Comparison of ENCODE assay signal across 10 mouse cellular contexts in genomic region chr13:92427351-92427855, GRCm38 (mm10). TPM values are rescaled to one million over a fixed set of nuclear protein-coding genes. Genes with fewer than 3 reads are reported as not detected.
DNase-seq lines count a peak whose midpoint lies in the region; ATAC-seq lines count a peak whose summit lies in the region.
"Had no signal": no experiment of that assay in that cellular context is flagged by ENCODE, and none has a peak within 500 bp of the region (broad histone marks: within the 10 kb centered on the region; RNA-seq: fewer than 3 reads in every experiment).

No protein-coding gene starts in this region.

- H3K36me3 ChIP-seq in limb, embryonic 11.5 days (ENCODE audit: control insufficient read depth, insufficient read depth, low read length) = no peaks in the 10 kb centered on the region
- H3K36me3 ChIP-seq in limb, embryonic 10.5 days = no peaks in the 10 kb centered on the region
- H3K36me3 ChIP-seq in forebrain, embryonic 16.5 days (ENCODE audit: control insufficient read depth, insufficient read depth) = no peaks in the 10 kb centered on the region
- no peaks in the 10 kb centered on the region for H3K36me3 ChIP-seq in midbrain, embryonic 16.5 days (ENCODE audit: control insufficient read depth, insufficient read depth, low read length)
- H3K36me3 ChIP-seq: embryonic facial prominence, embryonic 15.5 days had no signal

- 0 out of 2 replicates have a peak, but pooled peaks cover 8% of the 10 kb centered on the region for H3K4me1 ChIP-seq in limb, embryonic 11.5 days (ENCODE audit: control insufficient read depth, insufficient read depth, low read length)
- H3K4me1 ChIP-seq in limb, embryonic 10.5 days = peaks cover 15% of the 10 kb centered on the region
- peaks cover 13% of the 10 kb centered on the region for H3K4me1 ChIP-seq in forebrain, embryonic 16.5 days (replicated peaks; ENCODE audit: control insufficient read depth, insufficient read depth, low read length)
- peaks cover 4% of the 10 kb centered on the region for H3K4me1 ChIP-seq in midbrain, embryonic 16.5 days (ENCODE audit: control insufficient read depth, insufficient read depth, low read length)

- H3K4me2 ChIP-seq in limb, embryonic 11.5 days (ENCODE audit: low read depth, severe bottlenecking) = peak overlapping the region; percentile 99; the same call in 1 of the 2 replicates
- H3K4me2 ChIP-seq in forebrain, embryonic 16.5 days (ENCODE audit: low read length) = peak overlapping the region; percentile 92
- H3K4me2 ChIP-seq in midbrain, embryonic 16.5 days (ENCODE audit: low read length) = peak overlapping the region; percentile 95

- no peak overlapping the region for H3K27ac ChIP-seq in limb, embryonic 11.5 days (replicated peaks; ENCODE audit: low read depth, low read length)
- no peak overlapping the region for H3K27ac ChIP-seq in limb, embryonic 10.5 days
- no peak overlapping the region for H3K27ac ChIP-seq in forebrain, embryonic 16.5 days (ENCODE audit: low read length)
- no peak overlapping the region for H3K27ac ChIP-seq in midbrain, embryonic 16.5 days (ENCODE audit: low read length)
- H3K27ac ChIP-seq: embryonic facial prominence, embryonic 15.5 days; kidney, postnatal 0 days had no signal

- 46% methylated on average over 4 of the region's 4 CpGs for WGBS in limb, embryonic 11.5 days
- WGBS in limb, embryonic 10.5 days = 43% methylated on average over 4 of the region's 4 CpGs
- WGBS in forebrain, embryonic 16.5 days = 59% methylated on average over 4 of the region's 4 CpGs
- WGBS in midbrain, embryonic 16.5 days = 45% methylated on average over 4 of the region's 4 CpGs

- H3K4me3 ChIP-seq in limb, embryonic 11.5 days (ENCODE audit: low read depth, low read length) = no peak overlapping the region
- H3K4me3 ChIP-seq in limb, embryonic 10.5 days = no peak overlapping the region
- no peak overlapping the region; the same call in 1 of the 2 replicates for H3K4me3 ChIP-seq in forebrain, embryonic 16.5 days (replicated peaks; ENCODE audit: low read length)
- H3K4me3 ChIP-seq in midbrain, embryonic 16.5 days (ENCODE audit: low read depth, low read length) = peak overlapping the region; percentile 78

- no peak for ATAC-seq in cerebellum, adult (ENCODE audit: insufficient number of reproducible peaks, low FRiP score, low TSS enrichment)
- ATAC-seq in limb, embryonic 11.5 days (ENCODE audit: insufficient number of reproducible peaks, low FRiP score, low TSS enrichment, low read depth) = no peak
- ATAC-seq in forebrain, embryonic 16.5 days = no peak
- no peak for ATAC-seq in midbrain, embryonic 16.5 days
- no peak for ATAC-seq in erythroid progenitor cell, adult 5-6 weeks (replicated peaks; ENCODE audit: low FRiP score, poor library complexity, severe bottlenecking)

- peaks cover 38% of the 10 kb centered on the region for H3K27me3 ChIP-seq in limb, embryonic 11.5 days (ENCODE audit: control insufficient read depth, insufficient read depth, low read length)
- H3K27me3 ChIP-seq in limb, embryonic 10.5 days (ENCODE audit: low read depth, poor library complexity, severe bottlenecking) = peaks cover 70% of the 10 kb centered on the region
- H3K27me3 ChIP-seq in forebrain, embryonic 16.5 days (replicated peaks; ENCODE audit: control insufficient read depth, insufficient read depth, low read length) = peaks cover 18% of the 10 kb centered on the region
- peaks cover 8% of the 10 kb centered on the region for H3K27me3 ChIP-seq in midbrain, embryonic 16.5 days (ENCODE audit: control insufficient read depth, insufficient read depth, low read depth, low read length)

- no peaks in the 10 kb centered on the region for H3K9me3 ChIP-seq in limb, embryonic 11.5 days (ENCODE audit: control insufficient read depth, low read length)
- no peaks in the 10 kb centered on the region for H3K9me3 ChIP-seq in limb, embryonic 10.5 days (replicated peaks)
- H3K9me3 ChIP-seq in forebrain, embryonic 16.5 days (ENCODE audit: control insufficient read depth, low read length) = no peaks in the 10 kb centered on the region
- H3K9me3 ChIP-seq in midbrain, embryonic 16.5 days (replicated peaks; ENCODE audit: control insufficient read depth, low read length, poor library complexity, severe bottlenecking) = no peaks in the 10 kb centered on the region
- H3K9me3 ChIP-seq: embryonic facial prominence, embryonic 15.5 days had no signal

- peak; percentile 13 for DNase-seq in cerebellum, adult 11 months
- no peak for DNase-seq in limb, embryonic 11.5 days (ENCODE audit: low spot score)
- DNase-seq in limb, embryonic 10.5 days (ENCODE audit: low spot score) = no peak
- DNase-seq in thymus, postnatal 0 days (ENCODE audit: low spot score) = no peak

- H3K9ac ChIP-seq in limb, embryonic 11.5 days (ENCODE audit: low read length) = no peak overlapping the region
- H3K9ac ChIP-seq in forebrain, embryonic 16.5 days (replicated peaks; ENCODE audit: low read depth, low read length) = no peak overlapping the region
- peak overlapping the region; percentile 80; the same call in 1 of the 2 replicates for H3K9ac ChIP-seq in midbrain, embryonic 16.5 days (ENCODE audit: low read depth, low read length)
- H3K9ac ChIP-seq: embryonic facial prominence, embryonic 15.5 days had no signal

RNA-seq across cellular contexts. Expression of gene Ankrd34b, which starts 1.7 kb away (rescaled TPM):
- 0.09 and 0.10 TPM in 2 replicates for polyA plus RNA-seq in limb, embryonic 11.5 days (2014; fragmentation: Nextera tagmentation; extraction: Ambion mirVana)
- polyA plus RNA-seq in limb, embryonic 10.5 days (2016; fragmentation: Nextera tagmentation; extraction: Ambion mirVana) = 0.05 TPM in 2 replicates
- 0.67 and 0.96 TPM in 2 replicates for polyA plus RNA-seq in forebrain, embryonic 16.5 days (2015; fragmentation: Nextera tagmentation; extraction: Ambion mirVana)
- polyA plus RNA-seq in midbrain, embryonic 16.5 days (2015; fragmentation: Nextera tagmentation; extraction: Ambion mirVana) = 3.6 and 3.8 TPM in 2 replicates
- polyA plus RNA-seq in thymus, postnatal 0 days (2015; fragmentation: Nextera tagmentation; extraction: Ambion mirVana) = 0.04 TPM in 1 of 2 replicates, not detected in the other
- not detected in 2 replicates for total RNA-seq in erythroid progenitor cell, adult 5-6 weeks (2015; ENCODE audit: low replicate concordance)
- total RNA-seq in erythroid progenitor cell, adult 5-6 weeks (2017; ENCODE audit: low replicate concordance) = not detected in 2 replicates

RNA-seq across cellular contexts. Expression of gene Fam151b, which starts 56.4 kb away (rescaled TPM):
- polyA plus RNA-seq in limb, embryonic 11.5 days (2014; fragmentation: Nextera tagmentation; extraction: Ambion mirVana) = 0.25 TPM in 1 of 2 replicates, not detected in the other
- 0.13 TPM in 1 of 2 replicates, not detected in the other for polyA plus RNA-seq in limb, embryonic 10.5 days (2016; fragmentation: Nextera tagmentation; extraction: Ambion mirVana)
- polyA plus RNA-seq in forebrain, embryonic 16.5 days (2015; fragmentation: Nextera tagmentation; extraction: Ambion mirVana) = 0.18 and 0.27 TPM in 2 replicates
- 0.15 TPM in 1 of 2 replicates, not detected in the other for polyA plus RNA-seq in midbrain, embryonic 16.5 days (2015; fragmentation: Nextera tagmentation; extraction: Ambion mirVana)
- 0.18 and 0.46 TPM in 2 replicates for polyA plus RNA-seq in thymus, postnatal 0 days (2015; fragmentation: Nextera tagmentation; extraction: Ambion mirVana)
- 2.2 and 11.7 TPM in 2 replicates for total RNA-seq in erythroid progenitor cell, adult 5-6 weeks (2015; ENCODE audit: low replicate concordance)
- total RNA-seq in erythroid progenitor cell, adult 5-6 weeks (2017; ENCODE audit: low replicate concordance) = 0.51 TPM in 1 of 2 replicates, not detected in the other
